Mouse (Mus musculus) hindbrain, embryonic 15.5 days (tissue): Measurements from ENCODE around the gene Vgll4. TPM values are rescaled to one million over a fixed set of nuclear protein-coding genes. Genes with fewer than 3 reads are reported as not detected.

Experiments
- ATAC-seq: fragments of 200-750 bp; cut with Nextera tagmentation; 2 replicates; pipeline ENCODE4 v1.8.0; 2017; ENCODE audit warnings: low read depth, moderate number of reproducible peaks, moderate TSS enrichment; ENCODE audit not compliant: low FRiP score
- H3K27ac ChIP-seq: fragments of 300-500 bp; sonication (generic); replicated peaks from 2 replicates; pipeline ENCODE4 v1.5.1; 2015; ENCODE audit warnings: mild to moderate bottlenecking, inconsistent platforms
- H3K27me3 ChIP-seq: fragments of 300-500 bp; sonication (generic); 2 replicates; pipeline ENCODE4 v1.6.1; 2015; ENCODE audit warnings: control low read depth, inconsistent platforms
- H3K36me3 ChIP-seq: fragments of 300-500 bp; sonication (generic); 2 replicates; pipeline ENCODE4 v1.6.1; 2015; ENCODE audit warnings: control low read depth, inconsistent platforms
- H3K4me1 ChIP-seq: fragments of 300-500 bp; sonication (generic); replicated peaks from 2 replicates; pipeline ENCODE4 v1.6.1; 2015; ENCODE audit warnings: control low read depth, inconsistent platforms
- H3K4me2 ChIP-seq: fragments of 300-500 bp; sonication (generic); 2 replicates; pipeline ENCODE4 v1.6.1; 2015; ENCODE audit warnings: moderate library complexity, mild to moderate bottlenecking, inconsistent platforms
- H3K4me3 ChIP-seq: fragments of 300-500 bp; sonication (generic); 2 replicates; pipeline ENCODE4 v1.5.1; 2015; ENCODE audit warnings: mild to moderate bottlenecking, inconsistent platforms
- H3K9ac ChIP-seq: fragments of 300-500 bp; sonication (generic); 2 replicates; pipeline ENCODE4 v1.6.1; 2015; ENCODE audit warnings: inconsistent platforms
- H3K9me3 ChIP-seq: fragments of 300-500 bp; sonication (generic); 2 replicates; pipeline ENCODE4 v1.6.1; 2016; ENCODE audit warnings: control low read depth, inconsistent platforms
- WGBS: fragments of 180-500 bp; shearing (Covaris S2); methylation state at CpG from one replicate; pipeline ENCODE4 v1.1.7; 2015; 5-methylcytosine and 5-hydroxymethylcytosine counted together
- polyA plus RNA-seq: library from polyadenylated mRNA; unstranded; fragments of >200 nt; fragmentation: Nextera tagmentation; extraction: Ambion mirVana; gene quantifications from 2 replicates; pipeline ENCODE4 v1.2.1, GENCODE M21; 2015

Vgll4 gene
- polyA plus RNA-seq, 1 experiment from 2014 or later, result 51.8 TPM

DNA sequence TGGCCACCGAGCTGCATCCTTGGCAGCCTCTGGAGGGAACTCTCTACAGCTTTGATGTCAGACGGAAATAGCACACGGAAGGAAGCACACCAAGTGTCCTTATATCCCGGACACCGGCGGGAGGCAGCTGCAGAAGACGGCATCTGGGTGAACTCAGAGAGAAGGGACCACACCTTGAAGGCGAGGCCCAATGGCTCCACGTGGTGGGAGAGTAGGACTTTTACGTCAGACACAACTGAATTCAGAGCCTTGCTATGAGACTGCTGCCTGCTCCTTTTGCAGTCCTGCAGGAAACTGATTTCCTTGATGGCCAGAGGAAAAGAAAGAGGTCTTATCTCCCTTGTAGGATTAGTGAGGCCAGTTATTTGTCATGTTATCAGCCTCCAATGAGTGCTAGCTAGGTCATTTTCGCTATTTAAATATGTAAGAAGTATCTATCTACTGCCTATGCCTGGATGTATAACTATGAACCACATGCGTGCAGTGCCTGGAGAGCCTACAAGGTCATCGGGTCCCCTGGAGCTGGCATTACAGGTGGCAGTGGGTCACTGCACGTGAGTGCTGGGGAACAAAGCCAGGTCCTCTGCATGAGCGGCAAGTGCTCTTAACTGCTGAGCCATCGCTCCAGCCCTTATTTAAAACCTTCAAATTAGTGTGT is 28.7 kb upstream of the Vgll4 start:
- Histone ChIP-seq H3K4me1 (no peaks in the 10 kb centered on the region), H3K27me3 (no peaks in the 10 kb centered on the region), H3K4me2 (no peak overlapping the region), H3K36me3 (0 out of 2 replicates have a peak, but pooled peaks cover 3% of the 10 kb centered on the region), H3K27ac (no peak overlapping the region), H3K9me3 (no peaks in the 10 kb centered on the region), H3K9ac (no peak overlapping the region), H3K4me3 (no peak overlapping the region)
- ATAC-seq, result no peak
- 88% methylated on average over 16 of the region's 16 CpGs for WGBS

DNA sequence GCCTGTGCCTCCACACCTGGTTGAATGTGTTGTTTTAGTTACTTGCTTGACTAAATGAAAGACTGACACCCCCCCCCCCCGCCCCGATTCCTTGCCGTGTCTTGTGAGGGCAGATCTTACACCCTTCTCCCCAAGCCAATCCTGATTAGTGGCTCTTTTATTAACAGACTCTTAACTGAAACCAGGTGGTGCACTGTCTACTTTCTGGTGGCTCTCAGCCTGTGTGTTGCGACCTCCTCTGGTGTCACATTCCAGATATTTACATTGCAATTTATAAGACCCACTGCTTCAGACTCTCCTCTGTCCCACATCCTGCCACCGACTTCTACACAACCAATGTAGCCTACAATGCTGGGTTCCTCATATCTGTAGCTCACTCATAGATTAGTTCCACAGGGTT is 27.7 kb upstream of the Vgll4 start:
- H3K4me3 ChIP-seq, result no peak overlapping the region
- H3K9ac ChIP-seq, result no peak overlapping the region
- WGBS, result 92% methylated on average over 5 of the region's 5 CpGs
- no peaks in the 10 kb centered on the region for H3K4me1 ChIP-seq
- H3K27ac ChIP-seq, result no peak overlapping the region
- no peak for ATAC-seq
- H3K4me2 ChIP-seq, result no peak overlapping the region
- no peaks in the 10 kb centered on the region for H3K27me3 ChIP-seq
- 0 out of 2 replicates have a peak, but pooled peaks cover under 1% of the 10 kb centered on the region for H3K36me3 ChIP-seq
- no peaks in the 10 kb centered on the region for H3K9me3 ChIP-seq

DNA sequence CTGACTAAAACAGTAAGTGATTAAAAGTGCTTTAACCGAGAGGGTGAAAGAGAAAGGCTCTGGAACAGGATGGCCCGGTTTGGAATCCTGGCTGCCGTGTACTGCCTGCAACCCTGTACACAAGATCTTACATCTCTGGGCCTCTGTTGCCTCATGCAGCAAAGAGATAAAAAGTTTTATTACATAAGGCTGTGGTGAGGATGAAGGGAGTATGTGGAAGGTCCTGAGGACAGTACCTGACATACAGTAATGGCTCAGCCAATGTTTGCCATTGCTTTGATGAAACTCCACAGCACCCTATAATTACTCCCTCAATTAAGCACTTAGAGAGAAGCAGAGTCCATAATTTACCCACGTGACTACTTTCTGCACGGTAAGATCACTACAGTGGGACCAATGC is 27.1 kb upstream of the Vgll4 start:
- 84% methylated on average over 5 of the region's 5 CpGs for WGBS
- no peak overlapping the region for H3K4me2 ChIP-seq
- H3K36me3 ChIP-seq, result no peaks in the 10 kb centered on the region
- no peak overlapping the region for H3K4me3 ChIP-seq
- no peak for ATAC-seq
- no peaks in the 10 kb centered on the region for H3K4me1 ChIP-seq
- H3K27me3 ChIP-seq, result no peaks in the 10 kb centered on the region
- no peak overlapping the region for H3K27ac ChIP-seq
- H3K9ac ChIP-seq, result no peak overlapping the region
- no peaks in the 10 kb centered on the region for H3K9me3 ChIP-seq

DNA sequence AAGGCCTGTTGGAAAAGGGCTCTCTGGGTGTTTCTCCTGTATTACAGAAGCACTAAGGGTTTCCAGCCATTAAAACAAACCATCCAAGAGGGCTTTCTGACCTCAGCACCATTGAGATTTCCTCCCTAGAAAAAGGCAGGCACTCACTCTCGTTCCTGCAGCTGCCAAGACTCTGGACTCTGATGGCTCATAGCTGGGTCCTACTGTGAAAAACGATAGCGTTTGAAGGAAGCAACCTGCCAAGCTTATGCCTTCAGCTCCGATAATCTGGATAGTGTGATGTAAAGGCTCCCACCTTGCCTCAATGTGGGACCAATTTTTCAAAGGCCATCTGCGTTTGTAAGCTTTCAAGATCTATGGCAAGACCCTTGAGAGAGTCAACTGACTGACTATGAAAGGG is 24.3 kb upstream of the Vgll4 start:
- H3K4me1 ChIP-seq, result no peaks in the 10 kb centered on the region
- H3K4me3 ChIP-seq, result no peak overlapping the region
- H3K36me3 ChIP-seq, result no peaks in the 10 kb centered on the region
- no peak overlapping the region for H3K27ac ChIP-seq
- H3K9me3 ChIP-seq, result no peaks in the 10 kb centered on the region
- H3K4me2 ChIP-seq, result no peak overlapping the region
- 96% methylated on average over 5 of the region's 5 CpGs for WGBS
- no peaks in the 10 kb centered on the region for H3K27me3 ChIP-seq
- no peak overlapping the region for H3K9ac ChIP-seq
- no peak for ATAC-seq

DNA sequence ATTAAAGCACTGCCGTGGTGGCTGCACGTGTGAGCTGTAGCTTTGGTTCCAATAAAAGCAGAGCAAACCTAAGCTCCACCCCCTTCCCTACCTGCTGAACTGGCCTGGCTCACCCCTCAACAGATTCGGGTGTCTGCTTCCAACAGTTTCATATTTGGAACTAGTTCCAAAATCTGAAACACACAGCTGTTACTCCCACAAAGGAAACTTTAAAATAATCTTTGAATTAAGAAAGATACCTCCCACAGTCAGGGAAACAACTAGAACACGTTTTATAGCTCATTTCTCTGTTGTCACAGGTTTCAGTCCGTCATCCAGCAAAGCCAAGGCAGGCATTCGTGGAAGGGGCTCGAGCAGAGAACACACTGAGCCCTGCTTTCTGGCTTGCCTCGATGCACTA is 23.9 kb upstream of the Vgll4 start:
- Histone ChIP-seq H3K9ac (no peak overlapping the region), H3K27me3 (no peaks in the 10 kb centered on the region), H3K4me1 (no peaks in the 10 kb centered on the region), H3K36me3 (no peaks in the 10 kb centered on the region), H3K27ac (no peak overlapping the region), H3K4me2 (no peak overlapping the region), H3K9me3 (no peaks in the 10 kb centered on the region), H3K4me3 (no peak overlapping the region)
- no peak for ATAC-seq
- WGBS, result 78% methylated on average over 8 of the region's 8 CpGs

DNA sequence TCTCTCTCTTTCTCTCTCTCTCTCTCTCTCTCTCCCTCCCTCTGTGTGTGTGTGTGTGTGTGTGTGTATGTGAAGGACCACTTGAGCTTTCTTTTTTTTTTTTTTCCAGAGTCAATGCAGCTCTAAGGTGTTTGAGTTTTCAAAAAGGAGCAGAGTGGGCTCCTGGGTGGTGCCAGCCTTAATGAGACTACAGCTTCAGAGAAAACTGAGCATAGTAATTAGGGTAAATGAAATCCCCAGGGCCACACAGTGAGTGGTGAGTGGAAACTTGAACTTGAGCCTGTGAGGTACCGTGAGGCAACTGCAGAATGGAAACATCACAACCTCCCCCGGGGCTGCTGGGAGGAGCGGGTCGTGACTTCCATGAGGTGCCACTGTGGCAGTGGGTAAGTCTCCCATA is 22.1 kb upstream of the Vgll4 start:
- Histone ChIP-seq H3K9ac (no peak overlapping the region), H3K4me3 (no peak overlapping the region), H3K36me3 (no peaks in the 10 kb centered on the region), H3K27me3 (no peaks in the 10 kb centered on the region), H3K4me2 (no peak overlapping the region), H3K4me1 (no peaks in the 10 kb centered on the region; the same call in 1 of the 2 replicates), H3K9me3 (no peaks in the 10 kb centered on the region), H3K27ac (no peak overlapping the region)
- ATAC-seq, result no peak
- 76% methylated on average over 4 of the region's 4 CpGs for WGBS

DNA sequence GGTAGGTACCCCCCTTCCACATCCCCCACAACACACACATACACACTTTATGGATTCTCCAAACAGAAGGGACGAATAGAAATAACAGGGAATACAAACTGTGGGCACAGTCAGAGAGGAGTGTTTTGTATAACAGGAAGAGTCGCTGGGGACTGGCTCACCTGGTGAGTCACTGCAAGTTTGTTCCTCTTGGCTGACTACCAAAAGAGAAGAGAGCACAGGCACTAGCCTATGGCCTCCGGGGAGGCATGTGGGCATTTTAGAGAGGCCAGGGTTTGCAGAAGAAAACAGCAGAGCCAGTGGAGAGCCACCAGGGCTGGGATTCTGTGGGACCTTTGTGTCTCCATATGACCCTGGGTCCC is 18.8 kb upstream of the Vgll4 start:
- Histone ChIP-seq H3K27me3 (no peaks in the 10 kb centered on the region), H3K9me3 (no peaks in the 10 kb centered on the region), H3K9ac (no peak overlapping the region), H3K36me3 (no peaks in the 10 kb centered on the region), H3K4me1 (no peaks in the 10 kb centered on the region; the same call in 1 of the 2 replicates), H3K27ac (no peak overlapping the region), H3K4me3 (no peak overlapping the region), H3K4me2 (no peak overlapping the region)
- no peak for ATAC-seq
- WGBS, result 58% methylated on average over 3 of the region's 3 CpGs

DNA sequence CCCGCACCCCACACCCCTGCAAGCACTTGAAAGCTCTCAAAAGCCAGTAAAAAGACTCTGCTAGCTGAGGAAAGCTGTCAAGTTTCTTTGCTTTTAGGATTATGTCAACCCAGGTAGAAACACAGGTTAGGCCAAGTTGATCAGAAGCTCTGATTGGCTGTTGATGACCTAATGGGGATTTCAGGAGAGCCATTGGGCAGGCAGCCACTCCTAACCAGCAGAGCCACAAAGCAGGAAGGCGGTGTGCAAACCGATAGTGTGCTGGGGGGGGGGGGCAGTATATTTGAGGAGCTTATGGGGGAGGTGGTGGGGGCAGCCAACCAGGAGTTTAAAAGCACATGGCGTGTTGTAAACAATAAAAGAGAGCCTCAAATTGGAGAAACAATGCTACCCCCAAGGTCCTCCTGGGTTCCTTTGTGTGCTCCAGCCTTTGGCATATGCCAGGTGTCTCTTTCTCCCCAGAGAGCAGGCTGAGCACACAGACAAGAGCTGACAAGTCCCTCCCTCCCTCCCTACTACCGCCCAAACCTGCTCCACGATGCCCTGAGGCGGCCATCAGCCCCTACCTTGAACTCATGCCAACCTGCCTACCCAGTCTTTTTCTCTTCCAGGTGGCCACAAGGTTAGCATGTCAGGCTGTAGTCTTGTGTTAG is 18.3 kb upstream of the Vgll4 start:
- no peak for ATAC-seq
- no peak overlapping the region for H3K27ac ChIP-seq
- H3K4me3 ChIP-seq, result no peak overlapping the region
- WGBS, result 66% methylated on average over 7 of the region's 7 CpGs
- no peaks in the 10 kb centered on the region for H3K27me3 ChIP-seq
- no peak overlapping the region for H3K9ac ChIP-seq
- H3K4me2 ChIP-seq, result no peak overlapping the region
- H3K4me1 ChIP-seq, result no peaks in the 10 kb centered on the region; the same call in 1 of the 2 replicates
- no peaks in the 10 kb centered on the region for H3K9me3 ChIP-seq
- no peaks in the 10 kb centered on the region for H3K36me3 ChIP-seq

DNA sequence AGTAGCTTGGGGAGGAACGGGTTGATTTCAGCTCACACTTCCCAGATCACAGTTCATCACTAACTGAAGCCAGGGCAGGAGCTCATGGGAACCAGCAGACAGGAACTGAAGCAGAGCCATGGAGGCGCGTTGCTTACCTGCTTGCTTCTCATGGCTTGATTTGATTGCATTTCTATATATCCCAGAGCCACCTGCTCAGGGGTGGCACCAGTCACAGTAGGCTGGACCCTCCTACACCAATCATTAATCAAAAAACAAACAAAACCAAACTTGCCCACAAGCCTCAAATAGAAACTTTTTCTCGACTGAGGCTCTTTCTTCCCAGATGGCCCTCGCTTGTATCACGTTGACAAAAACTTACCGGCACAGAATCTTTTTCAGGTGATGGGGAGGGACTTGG is 12.9 kb upstream of the Vgll4 start:
- no peak for ATAC-seq
- Histone ChIP-seq H3K36me3 (no peaks in the 10 kb centered on the region), H3K9ac (no peak overlapping the region), H3K9me3 (no peaks in the 10 kb centered on the region), H3K27ac (no peak overlapping the region), H3K27me3 (no peaks in the 10 kb centered on the region), H3K4me1 (no peaks in the 10 kb centered on the region), H3K4me2 (no peak overlapping the region), H3K4me3 (no peak overlapping the region)
- 89% methylated on average over 7 of the region's 7 CpGs for WGBS

DNA sequence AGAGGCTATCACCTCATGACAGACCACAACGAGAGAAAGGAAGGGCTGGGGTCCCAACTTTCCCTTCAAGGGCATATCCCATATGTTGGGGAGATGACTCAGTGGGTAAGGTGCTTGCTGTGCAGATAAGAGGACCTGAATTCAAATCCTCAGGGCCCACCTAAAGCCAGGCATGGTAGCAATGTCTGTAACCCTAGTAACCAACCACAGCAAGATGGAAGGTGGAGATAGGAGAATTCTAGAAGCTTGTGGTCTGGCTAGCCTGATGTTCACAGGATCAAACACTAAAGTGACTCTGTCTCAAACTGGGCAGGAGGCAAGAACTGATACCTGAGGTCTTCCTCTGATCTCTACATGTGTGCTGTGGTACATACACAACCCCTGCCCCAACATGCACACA is 9.9 kb upstream of the Vgll4 start:
- no peak overlapping the region for H3K9ac ChIP-seq
- WGBS, result 81% methylated on average over 1 of the region's 1 CpGs
- no peak overlapping the region for H3K4me2 ChIP-seq
- H3K36me3 ChIP-seq, result no peaks in the 10 kb centered on the region
- no peak for ATAC-seq
- no peak overlapping the region for H3K27ac ChIP-seq
- no peaks in the 10 kb centered on the region for H3K4me1 ChIP-seq
- no peak overlapping the region for H3K4me3 ChIP-seq
- H3K9me3 ChIP-seq, result no peaks in the 10 kb centered on the region
- H3K27me3 ChIP-seq, result no peaks in the 10 kb centered on the region

DNA sequence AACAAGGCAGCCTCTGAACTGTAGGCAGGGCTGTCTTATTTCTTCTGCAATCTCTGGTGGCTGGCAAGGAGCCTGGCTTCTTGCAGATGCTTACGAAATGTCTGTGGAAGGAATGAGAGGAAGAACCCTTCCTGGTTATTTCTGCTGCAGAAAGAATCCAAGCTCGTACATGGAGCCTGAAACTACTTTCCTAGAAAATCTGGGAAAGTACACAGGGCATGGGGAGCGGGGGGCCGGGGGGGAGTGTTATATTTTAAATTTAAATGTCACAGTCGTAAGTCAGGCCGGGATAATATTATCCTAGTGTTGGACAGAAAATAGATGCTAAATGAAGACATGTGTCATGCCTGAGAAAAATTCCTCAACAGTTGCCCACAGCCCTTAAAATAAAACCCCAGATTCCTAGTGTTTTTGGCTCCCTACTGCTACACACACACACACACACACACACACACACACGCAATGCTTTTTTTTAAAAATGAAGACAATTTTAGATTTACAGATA is 7.2 kb upstream of the Vgll4 start:
- no peaks in the 10 kb centered on the region for H3K4me1 ChIP-seq
- no peak overlapping the region for H3K27ac ChIP-seq
- no peak overlapping the region for H3K4me3 ChIP-seq
- no peak for ATAC-seq
- no peaks in the 10 kb centered on the region for H3K9me3 ChIP-seq
- H3K27me3 ChIP-seq, result no peaks in the 10 kb centered on the region
- no peak overlapping the region for H3K9ac ChIP-seq
- 83% methylated on average over 7 of the region's 7 CpGs for WGBS
- H3K36me3 ChIP-seq, result no peaks in the 10 kb centered on the region
- no peak overlapping the region for H3K4me2 ChIP-seq

DNA sequence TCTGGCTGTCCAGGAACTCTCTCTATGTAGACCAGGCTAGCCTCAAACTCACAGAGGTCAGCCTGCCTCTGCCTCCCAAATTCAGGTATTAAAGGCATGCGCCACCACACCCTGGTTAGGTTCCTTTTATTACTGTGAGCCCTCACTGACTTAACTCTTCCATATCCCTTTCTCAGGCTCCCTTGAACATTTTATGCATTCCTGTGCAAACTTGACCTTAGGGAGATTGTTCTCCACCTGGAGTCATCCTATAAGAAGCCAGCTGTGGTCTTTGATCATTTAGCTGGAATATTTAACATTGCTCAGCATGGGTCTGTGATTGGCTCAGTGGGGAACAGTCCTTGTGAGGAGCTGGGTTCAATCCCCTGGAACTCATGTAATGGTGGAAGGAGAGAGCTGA is 4.5 kb upstream of the Vgll4 start:
- WGBS, result 100% methylated on average over 1 of the region's 1 CpGs
- H3K9ac ChIP-seq, result no peak overlapping the region

DNA sequence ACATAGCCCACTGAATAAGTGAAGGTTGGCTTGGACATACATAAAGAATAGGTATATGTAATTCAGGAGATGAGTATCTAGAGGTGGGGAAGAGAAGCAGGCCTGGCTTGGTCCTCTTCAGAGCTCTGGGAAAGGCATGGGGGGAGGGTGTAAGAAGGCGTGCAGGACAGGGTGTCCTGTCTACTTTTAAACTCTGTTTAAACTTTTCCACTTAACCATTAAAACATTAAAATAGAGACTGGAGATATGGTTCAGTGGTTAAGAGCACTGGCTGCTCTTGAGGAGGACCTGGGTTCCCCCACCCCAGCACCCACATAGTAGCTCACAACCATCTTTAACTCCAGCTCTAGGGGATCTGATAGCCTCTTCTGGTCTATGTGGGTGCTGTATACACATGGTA is 3.2 kb upstream of the Vgll4 start:
- Histone ChIP-seq H3K4me3 (no peak overlapping the region), H3K27ac (no peak overlapping the region), H3K36me3 (no peaks in the 10 kb centered on the region), H3K4me1 (peaks cover 12% of the 10 kb centered on the region), H3K4me2 (no peak overlapping the region), H3K27me3 (no peaks in the 10 kb centered on the region), H3K9me3 (no peaks in the 10 kb centered on the region), H3K9ac (no peak overlapping the region)
- ATAC-seq, result no peak
- 96% methylated on average over 1 of the region's 1 CpGs for WGBS

More for the DNA sequence above, 4.5 kb upstream of the Vgll4 start:
- Histone ChIP-seq H3K27ac (no peak overlapping the region), H3K4me2 (no peak overlapping the region), H3K36me3 (no peaks in the 10 kb centered on the region), H3K4me1 (peaks cover 11% of the 10 kb centered on the region), H3K9me3 (no peaks in the 10 kb centered on the region), H3K4me3 (no peak overlapping the region), H3K27me3 (no peaks in the 10 kb centered on the region)
- no peak for ATAC-seq
